Mouse (Mus musculus): Measurements from ENCODE around the gene Pdlim4.

DNA sequence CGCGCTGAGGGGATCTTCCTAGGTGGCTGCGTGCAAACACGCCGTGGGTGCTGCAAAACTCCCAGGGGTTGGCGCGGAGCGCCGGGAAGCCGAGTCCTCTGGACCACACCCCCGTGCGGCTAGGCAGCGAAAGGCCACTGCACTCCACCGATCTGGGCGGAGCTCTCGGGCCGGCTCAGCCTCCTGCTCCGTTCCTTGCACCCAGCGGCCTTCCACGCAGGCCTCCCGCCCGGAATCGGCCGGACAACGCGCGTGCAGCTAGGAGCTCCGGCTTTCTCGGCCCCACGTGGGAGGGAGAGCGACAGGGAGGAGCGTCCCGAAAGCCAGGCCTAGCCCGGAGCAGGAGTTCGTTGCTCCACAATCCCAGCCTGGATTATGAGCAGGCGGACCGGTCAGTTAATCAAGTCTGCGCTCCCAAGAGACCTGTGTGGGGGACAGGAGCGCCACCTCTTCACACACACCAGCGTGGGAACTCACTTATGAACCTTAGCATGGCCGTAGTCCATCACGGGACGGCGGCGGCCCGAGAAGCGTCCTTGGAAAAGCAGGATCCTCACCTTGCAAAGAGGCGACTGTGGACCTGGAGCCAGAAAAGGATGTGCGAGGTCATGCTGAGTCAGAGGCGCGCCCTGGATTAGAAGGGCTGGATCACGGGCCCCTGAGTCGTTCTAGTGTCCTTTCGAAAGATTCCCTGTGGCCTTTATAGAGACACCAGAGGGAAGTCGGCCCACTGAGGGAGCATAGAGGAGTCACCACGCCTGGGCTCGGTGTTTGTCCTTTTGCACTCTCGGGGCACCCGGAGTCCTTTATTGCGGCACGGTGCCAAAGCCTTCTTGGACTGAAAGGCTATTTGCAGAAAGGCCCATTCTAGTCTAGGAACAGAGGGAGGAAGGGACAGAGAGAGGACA, 40.5 kb downstream of the Pdlim4 start, which contains the start of gene Slc22a4:
- TF ChIP-seq CTCF (IDR thresholded peaks at IDR 0.05; ENCODE audit: insufficient read depth, low read length) (peak; percentile 17; the same call in 1 of the 2 replicates), POLR2A (IDR thresholded peaks at IDR 0.05; ENCODE audit: borderline replicate concordance, extremely low read depth, low read depth, low read length) (no peak)
